Mouse (Mus musculus): ENCODE data around the gene Tbc1d8.

Gene Tbc1d8

DNA sequence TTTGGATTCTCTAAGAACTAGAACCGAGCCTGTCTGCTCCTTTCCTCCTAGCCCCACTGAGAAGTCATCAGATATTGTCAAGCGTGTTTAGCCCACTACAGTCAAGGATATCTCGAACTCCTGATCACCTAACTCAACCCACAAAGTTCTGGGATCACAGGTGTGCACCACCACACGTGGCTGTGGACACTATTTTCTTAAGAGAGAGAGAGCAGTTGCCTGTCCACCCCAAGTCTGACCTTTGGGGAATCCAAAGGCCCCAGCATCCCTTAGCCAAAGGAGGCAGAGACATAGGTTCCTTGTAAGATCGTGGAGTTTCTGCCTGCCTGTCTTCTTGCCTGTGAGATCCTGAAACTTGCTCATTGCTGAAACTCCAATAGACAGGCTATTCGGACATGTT lies 111.5 kb downstream of the Tbc1d8 start:
- in situ Hi-C loops (cut with MboI, MseI): no loop called here

DNA sequence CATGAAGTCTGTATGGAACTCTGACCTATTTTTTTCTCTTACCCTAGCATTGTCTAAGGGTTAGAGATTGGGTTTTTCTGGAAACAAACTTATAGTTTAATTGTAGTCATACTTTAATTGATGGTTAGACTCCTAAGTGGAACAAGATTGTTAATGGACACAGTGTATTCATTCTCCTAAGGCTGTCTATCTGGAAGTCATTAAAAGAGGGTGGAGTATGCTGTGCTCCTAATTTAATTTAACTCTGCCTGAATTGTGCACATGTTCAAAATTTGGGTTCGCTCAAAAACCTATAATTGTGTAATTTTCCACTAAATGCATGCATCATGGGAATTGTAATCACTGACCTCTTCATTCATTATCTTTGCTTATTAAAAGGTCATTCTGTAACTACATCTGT lies 113.0 kb downstream of the Tbc1d8 start:
- in situ Hi-C loops (cut with MboI, MseI): no loop called here

DNA sequence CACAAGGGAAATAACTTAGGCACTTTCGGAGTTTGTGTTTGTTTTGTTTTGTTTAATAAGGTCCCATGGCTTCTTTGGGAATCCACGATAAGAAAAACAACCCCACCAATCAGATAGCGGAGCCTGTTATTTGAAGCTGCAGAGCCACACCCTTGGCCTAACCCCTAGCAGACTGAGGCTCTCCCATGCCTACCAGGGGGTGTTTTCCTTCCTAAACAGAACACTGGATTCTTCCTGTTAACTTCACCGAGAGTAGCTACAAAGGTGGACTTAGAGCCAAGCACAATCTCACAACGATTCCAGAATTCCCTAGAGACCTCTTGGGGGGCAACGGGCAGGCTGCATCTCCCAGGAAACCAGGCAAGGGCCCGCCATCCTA lies 116.1 kb downstream of the Tbc1d8 start:
- in situ Hi-C loops (cut with MboI, MseI): no loop called here

DNA sequence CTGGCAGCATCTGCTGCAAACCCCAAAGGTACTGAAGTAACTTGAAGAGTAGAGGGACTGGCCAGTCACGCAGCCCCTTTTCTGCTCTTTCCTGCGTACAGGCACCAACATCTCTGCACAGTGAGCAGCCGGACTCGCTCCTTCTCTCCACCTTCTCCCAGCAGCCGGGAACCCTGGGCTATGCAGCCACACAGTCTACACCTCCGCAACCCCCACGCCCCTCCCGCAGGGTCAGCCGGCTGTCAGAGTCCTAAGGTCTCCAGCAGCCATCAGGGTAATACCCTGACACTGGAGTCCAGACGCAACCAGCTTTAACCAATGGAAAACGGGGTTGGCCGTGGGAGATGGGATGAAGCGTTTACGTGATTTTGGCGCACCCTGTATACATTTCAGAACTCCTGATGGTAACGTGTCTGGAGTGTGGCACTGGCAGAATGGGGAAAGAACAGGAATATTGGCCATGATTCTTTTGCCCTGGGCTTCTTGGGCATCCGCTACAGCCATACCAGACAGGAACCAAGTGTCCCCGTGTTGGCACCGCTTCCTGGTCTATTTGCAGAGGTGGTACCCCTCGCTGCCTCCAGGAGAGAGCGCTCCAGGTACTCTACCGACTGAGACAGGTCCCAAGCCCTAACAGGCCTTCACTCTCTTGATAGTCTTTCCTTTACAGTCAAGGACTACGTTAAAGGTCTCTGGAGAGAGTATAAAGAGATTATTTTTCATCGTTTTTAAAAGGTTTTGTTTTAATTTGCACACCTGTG lies 116.6 kb downstream of the Tbc1d8 start:
- in situ Hi-C loops (cut with MboI, MseI): no loop called here

DNA sequence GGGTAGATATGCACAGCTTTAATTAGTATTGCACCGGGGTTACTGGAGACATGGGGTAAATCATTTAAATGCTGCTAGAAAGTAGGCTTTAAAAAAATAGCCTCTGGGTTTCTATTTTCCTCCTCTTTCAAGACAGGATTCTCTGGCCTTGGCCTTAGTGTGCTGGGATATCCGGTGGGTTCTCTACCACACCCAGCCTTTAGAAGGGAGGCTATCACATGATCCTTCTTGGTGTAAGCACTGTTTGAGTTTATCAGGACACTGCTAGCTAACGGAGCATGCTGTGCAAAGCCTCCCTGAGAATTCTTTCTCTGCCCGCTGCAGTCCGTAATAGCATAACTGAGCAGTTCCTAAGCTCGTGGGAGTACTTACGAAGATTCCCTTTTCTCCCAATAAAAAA lies 129.1 kb downstream of the Tbc1d8 start:
- in situ Hi-C loops (cut with MboI, MseI): no loop called here

DNA sequence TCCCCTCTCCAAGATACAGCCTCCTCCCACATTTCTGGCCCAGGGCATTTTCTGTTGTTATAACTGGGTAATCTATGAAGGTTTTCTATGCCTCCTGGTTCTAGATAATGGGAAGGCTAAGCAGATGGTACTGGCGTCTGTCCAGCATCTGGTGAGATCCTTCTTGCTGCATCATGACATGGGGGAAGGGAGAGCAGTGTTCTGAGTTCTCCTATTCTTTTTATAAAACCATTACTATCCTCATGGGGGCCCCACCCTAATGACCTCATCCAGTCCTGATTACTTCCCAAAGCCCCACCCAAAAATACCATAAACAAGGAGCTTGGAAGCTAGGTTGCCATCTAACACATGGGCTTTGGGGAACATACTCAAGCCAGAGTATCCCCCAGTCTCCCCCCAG lies 129.6 kb downstream of the Tbc1d8 start:
- in situ Hi-C loops (cut with MboI, MseI): no loop called here

DNA sequence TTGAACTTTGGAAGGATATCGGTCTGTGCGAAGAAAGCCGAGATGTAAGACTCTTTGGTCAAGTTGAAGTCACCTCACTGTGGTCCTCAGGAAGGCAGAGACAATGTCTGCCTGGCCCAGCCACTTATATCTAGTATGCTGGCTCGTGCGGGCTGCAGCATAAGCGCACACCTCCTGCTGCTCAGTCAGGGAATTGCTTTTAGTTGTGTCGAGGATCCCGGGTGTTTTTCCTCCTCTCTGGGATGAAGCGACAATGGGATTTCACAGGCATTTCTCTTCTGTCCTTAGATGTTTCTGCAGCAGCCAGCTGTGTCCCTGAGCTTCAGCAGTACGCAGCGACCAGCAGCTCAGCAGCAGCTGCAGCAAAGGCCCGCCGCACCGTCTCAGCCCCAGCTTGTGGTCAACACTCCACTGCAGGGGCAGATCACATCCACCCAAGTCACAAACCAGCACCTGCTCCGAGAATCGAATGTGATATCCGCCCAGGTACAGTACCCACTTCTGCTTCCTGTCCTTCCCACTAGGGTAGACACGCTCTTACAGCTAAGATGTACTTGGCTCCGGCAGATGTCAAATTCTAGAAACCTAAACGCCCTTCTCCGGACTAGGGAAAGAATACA lies 133.5 kb downstream of the Tbc1d8 start:
- in situ Hi-C loops (cut with MboI, MseI): loop anchor here (5.0 kb wide), 1 partner anchor 333 kb away; no protein-coding TSS in a partner anchor

DNA sequence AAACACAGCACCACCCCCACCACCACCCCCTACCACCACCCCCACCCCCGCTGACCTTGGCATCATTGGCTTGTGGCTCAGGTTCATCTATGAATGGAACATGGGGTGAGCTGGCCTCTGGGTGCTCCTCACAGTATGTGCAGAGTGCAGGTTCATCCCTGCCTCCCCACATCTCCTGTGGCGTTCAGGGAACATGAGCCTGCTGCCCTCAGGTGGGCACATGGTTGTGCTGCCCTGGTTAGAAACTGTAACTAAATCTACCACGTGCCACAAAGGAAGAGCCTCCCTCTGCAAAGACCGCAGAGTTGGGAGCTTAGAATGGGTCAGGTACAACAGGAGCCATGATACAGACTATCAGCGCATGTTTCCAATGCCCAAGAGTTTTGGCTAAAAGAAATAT lies 135.3 kb downstream of the Tbc1d8 start:
- in situ Hi-C loops (cut with MboI, MseI): loop anchor here (5.0 kb wide), 1 partner anchor 331 kb away; no protein-coding TSS in a partner anchor

DNA sequence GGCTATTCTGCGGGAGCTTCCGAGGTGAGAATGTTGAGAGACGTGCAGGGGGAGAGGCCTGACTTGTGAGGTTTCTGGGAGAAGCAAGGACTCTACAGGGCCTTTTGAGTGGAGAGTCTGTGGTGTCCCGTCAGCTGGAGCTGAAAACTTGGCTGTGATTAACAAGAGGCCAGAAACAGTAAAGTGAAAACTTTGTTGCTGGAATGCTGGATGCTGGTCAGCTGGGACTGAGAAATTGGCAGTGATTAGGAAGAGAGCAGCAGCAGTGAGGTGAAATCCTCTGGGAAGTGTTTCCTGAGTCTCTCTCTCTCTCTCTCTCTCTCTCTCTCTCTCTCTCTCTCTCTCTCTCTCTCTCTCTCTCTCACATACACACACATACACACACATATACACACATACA lies 136.7 kb downstream of the Tbc1d8 start:
- in situ Hi-C loops (cut with MboI, MseI): loop anchor here (5.0 kb wide), 1 partner anchor 330 kb away; no protein-coding TSS in a partner anchor

DNA sequence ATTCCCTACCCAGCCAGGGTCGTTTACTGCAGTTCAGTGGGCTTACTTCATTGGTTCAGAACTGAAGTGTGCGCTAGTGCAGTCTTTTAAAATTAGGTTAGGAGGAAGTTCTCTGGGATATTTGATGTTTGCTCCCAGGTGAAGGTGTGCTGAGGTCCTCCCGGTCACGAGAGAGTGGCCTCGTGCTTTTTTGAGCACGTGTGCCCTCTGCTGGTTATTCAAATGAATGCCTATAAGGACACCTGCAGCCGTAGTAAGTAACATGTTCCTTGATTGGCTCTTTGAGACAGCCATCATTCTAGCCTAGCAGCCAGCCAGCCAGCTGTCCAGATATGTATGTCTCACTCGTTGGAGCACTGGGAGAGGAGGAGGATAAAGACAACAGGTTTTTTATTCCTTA lies 137.9 kb downstream of the Tbc1d8 start:
- in situ Hi-C loops (cut with MboI, MseI): loop anchor here (5.0 kb wide), 1 partner anchor 328 kb away; no protein-coding TSS in a partner anchor

DNA sequence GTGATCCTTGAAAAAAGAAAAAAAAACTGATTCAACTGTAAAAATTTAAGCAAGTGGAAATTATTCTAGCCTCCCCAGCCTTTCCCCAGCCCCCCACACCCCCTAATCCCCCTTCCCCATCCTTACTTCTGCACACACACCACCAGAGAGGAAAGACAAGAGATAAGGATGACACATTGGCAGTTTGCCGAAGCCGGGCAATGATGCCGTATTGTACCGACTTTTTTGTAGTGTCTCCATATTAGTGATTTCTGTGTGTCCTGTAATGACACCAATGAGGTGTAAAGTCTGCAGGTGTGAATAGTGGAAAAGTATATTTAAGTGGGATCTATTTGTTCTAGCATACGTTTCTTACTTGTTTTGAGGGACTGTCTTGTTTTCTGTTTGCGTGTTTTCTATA lies 138.4 kb downstream of the Tbc1d8 start:
- in situ Hi-C loops (cut with MboI, MseI): loop anchor here (5.0 kb wide), 1 partner anchor 328 kb away; no protein-coding TSS in a partner anchor

DNA sequence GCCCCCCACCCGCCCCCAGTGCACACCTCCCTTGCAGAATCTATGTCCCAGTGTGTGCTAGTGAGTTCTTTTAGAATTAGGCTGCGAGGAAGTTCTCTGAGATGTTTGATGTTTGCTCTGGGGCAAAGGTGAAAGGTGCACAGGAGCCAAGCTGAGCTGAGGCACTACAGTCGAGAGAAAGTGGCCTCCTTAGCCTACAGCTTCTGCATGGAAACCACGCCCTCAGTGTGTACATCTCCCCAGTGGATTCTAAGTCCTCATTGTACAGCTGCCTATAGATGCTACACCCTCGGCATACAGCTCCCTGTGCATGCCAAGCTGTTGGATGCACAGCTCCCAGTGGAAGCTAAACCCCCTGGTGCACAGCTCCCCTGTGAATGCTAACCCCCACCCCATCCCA lies 139.1 kb downstream of the Tbc1d8 start:
- in situ Hi-C loops (cut with MboI, MseI): no loop called here

DNA sequence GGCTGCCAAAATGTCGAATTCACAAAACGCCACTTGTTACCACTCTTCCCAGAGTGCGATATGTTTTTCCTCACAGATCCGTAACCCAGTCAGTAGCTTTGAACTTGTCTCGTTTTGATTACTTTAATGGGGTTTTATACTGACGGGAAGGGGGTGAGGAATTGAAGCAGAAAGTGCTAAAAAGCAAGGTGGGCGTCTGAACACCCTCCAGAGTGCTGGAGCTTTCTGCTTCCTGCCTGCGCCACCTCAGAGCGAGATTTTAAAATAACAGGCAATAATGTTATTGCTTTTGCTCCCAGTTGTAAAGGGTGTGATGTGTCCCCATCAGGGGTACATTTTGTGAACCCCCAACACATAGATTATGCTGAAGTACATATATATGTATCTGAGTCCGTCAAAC lies 139.7 kb downstream of the Tbc1d8 start:
- in situ Hi-C loops (cut with MboI, MseI): no loop called here

DNA sequence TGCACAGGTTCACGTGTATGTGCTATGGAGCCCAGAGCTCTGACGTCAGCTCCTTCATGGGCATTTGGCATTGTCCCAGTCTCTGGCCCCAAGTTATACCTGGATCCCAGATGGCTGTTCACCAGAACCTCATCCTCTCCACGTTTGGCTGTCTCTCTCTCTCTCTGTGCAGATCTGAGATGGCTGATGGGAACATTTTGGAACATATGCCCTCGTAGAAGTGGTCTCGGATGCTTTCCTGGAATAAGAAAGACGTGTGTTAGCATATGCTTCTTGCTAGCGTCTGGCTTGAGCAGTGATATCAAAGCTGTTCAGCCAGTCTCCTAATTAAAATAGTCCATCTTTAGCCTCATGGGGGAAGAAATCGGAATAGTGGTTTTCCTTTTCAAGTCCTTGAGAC lies 141.8 kb downstream of the Tbc1d8 start:
- in situ Hi-C loops (cut with MboI, MseI): no loop called here

DNA sequence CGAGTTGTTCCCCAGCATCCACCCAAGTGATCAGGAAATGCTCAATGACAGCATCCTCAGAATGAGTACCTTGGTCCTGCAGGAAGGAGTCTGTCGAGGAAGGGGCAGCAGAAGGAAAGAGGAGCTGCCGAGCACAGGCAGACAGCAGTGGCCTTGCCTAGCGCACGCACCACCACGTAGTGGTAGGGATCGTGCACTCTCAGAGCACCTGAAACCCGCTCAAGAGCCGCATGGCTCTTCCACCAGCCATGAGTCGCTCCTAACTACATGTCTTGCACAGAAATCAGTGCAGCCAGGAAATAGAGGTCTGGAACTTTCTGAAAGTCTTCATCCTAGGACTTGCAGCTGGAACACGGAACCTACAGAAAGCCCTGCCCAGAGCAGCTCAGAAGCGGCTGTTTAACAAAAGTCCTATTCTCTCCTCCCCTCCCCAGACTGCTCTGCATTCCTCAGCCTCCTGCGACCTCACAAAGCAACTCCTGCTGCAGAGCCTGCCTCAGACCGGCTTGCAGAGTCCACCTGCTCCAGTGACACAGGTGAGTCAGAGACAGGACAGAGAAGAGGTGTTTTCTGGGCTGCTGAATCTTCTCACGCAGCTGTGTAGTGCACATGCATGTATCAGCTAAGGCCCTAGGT lies 142.9 kb downstream of the Tbc1d8 start:
- in situ Hi-C loops (cut with MboI, MseI): no loop called here

DNA sequence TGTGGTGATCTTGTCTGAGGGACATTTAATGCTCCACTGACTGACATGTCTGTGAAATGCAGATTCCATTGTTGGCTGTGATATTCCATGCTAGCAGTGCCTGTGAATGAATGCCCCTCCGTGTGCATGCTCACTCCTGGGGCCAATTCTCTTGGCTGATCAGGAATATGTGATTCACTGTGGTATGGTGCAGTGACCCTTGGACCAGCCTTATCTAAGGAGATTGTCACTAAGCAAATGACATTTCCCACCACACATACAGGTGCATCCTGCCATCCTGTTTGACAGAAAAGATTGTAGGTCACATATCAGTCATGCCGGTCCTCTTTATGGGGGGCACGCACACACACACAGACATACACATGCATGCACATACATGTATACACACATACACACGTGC lies 146.1 kb downstream of the Tbc1d8 start:
- in situ Hi-C loops (cut with MboI, MseI): no loop called here

DNA sequence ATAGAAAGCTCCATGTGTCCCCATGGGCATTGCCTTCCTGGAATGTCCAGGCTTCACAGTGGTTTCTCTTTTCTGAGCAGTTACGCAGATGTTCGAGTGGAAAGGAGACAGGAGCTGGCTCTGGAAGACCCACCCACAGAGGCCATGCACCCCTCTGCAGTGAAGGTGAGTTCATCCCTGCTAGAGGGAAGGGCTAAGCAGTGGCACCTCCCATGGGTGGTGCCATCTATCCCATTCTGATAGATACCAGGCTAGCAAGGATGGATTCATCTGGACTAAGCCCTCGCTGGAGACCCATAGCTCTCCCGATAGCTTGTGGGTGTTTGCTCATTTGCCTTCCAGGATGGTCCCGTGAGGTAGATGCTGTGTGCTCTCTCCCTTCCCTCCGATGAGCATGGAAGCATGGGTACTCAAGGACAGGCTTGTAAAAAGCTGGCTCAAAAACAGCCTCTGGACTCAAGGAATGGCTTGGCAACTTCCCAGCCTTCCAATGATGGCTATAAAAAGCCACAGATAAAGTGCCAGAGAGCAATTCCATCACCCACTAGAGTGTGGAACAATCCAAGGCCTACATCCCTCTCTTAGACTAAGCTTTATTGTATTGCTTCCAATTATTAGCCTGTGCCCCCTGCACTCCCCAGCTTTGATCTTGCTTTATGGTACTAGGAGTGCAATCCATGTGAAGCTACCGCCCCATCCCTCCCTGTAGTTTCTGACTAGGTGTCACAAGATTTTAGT lies 147.5 kb downstream of the Tbc1d8 start:
- in situ Hi-C loops (cut with MboI, MseI): no loop called here

DNA sequence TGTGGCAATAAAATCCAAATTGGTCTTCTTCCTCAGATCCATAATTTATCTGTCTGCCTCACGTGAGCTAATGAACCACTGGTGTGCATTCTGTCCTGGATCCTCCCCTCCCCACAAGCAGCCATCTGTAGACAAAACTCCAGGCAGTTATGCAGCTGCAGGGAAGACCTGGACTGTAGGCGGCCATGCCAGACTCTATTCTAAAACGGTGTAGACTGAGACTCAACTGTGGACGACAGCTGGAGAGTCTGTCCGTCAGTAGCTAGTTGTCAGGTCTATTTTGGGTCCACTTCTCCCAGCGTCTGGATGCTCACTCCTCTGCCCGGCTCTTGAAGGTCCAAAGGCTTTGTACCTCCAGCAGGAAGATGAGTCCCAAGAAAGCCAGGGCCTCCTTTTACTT lies 151.0 kb downstream of the Tbc1d8 start:
- in situ Hi-C loops (cut with MboI, MseI): no loop called here

DNA sequence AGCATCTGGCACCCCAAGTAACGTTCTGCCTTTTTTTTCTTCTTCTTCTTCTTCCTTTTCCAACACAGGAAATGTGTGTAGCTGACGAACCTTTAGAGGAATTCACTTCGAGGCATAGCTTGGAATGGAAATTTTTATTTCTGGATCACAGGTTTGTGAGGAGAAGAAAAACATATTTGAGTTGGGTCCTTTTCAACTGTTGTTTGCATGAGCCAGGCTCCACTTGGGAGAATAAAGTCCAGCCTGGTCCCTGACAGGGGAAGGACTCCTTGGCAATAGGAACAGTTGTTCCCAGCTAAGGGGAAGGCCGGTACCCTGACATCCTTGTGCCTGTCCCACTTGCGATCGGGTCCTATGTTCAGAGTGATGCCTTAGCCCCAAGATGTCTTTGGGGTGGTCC lies 153.3 kb downstream of the Tbc1d8 start:
- in situ Hi-C loops (cut with MboI, MseI): no loop called here

DNA sequence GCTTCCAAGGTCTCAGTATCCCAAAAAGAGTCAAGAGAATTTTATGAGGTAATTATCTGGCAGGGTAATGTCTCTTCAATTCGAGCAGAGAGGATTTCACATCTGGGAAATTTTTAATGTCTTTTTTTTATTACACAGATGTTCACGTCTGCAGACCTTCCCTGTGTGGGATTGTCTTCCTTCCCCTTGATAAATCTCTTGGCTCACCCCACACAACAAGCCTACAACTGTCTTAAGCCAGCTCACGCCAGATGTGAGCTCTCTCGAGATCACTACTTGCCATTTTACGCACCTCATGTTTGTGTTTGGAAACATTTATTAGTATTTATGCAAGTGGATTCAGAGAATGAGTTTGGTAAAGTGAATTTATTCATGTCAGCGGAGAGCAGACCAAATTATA lies 156.6 kb downstream of the Tbc1d8 start:
- in situ Hi-C loops (cut with MboI, MseI): no loop called here
